Mouse (Mus musculus): ENCODE data around the gene Tspan17. TPM values are rescaled to one million over a fixed set of nuclear protein-coding genes. Genes with fewer than 3 reads are reported as not detected.
"Not testable (repeated sequence)": the region's sequence is repeated elsewhere in the genome, so short reads cannot be mapped to it uniquely, and the experiment has no call there.

The Tspan17 gene
- polyA plus RNA-seq, 1 experiment, result 23.1 TPM

DNA sequence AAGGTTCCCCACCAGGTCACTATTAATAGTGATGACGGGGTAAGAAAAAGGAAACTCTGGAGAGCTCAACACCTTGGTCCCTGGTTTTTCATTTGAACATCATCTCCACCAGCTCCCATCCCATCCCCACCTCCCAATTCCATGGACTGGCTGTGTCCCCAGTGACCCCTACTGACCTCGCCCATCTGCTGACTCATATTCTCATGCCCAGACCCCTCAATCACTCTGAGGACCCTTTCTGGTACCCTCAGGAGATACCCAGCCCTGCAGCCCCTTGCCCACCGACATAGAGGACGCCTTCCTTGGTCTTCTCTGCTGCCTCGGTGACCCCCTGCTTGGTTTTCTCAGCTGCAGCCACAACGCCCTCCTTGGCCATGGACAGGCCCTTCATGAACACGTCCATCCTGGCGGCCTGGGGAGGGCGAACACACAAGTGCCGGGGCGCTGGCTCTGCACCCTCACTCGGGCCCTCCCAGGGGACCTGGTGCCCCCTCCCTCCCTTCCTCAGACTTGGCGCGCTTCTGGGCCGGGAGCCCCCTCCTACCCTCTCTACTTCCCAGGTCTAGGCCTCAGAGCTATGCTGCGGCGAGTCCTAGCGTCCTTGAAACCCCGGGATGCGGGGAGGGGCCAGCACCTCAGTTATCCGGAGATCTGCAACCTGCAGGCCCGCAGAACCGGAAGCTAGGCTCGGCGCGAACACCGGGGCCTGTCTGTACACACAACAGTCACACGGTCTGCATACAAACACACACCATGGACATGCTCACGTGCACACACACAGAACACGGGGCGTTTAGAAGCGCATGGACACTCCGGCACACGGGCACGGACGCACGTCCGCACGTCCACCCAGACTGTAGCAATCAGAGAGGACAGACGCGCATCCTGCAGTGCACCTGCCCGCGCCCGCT is 23.6 kb upstream of the Tspan17 start:
- DNase-seq (ENCODE audit: low read depth), result peak; percentile 43
- TF ChIP-seq POLR2A (IDR thresholded peaks at IDR 0.05; ENCODE audit: borderline replicate concordance, extremely low read depth, insufficient read depth, insufficient read length, poor library complexity, severe bottlenecking) (no peak), CTCF (IDR thresholded peaks at IDR 0.05; ENCODE audit: borderline replicate concordance, extremely low read depth, insufficient read depth, insufficient read length) (no peak)

DNA sequence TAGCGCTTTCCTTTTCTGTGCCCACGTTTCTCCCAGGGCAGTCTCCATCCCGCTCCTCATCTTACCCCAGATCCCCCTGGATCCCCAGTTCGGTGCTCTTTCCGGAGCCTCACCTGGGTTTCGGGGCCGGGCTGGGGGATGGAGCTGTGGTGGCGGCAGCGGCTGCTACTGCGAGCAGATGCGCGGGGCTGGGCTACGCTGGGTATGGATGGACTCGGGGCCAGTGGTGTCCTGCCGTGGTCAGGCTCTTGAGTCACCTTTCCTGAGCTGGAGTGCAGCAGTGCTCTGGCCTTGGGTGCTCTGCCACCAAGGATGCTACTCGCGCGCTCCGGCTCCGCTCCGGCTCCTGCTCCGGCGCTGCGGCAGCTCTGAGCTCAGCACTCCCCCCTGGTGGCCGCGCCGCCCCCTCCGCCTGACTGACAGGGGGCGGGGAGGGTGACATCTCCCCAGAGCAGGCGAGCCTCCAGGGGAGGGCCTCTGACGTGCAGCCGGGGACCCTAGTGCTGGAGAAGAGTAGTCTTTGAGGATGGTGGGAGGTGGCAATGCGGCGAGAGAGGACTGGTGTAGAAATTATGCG is 22.9 kb upstream of the Tspan17 start, which contains the start of gene Sncb:
Gene Sncb, minus strand, starts transcription at position 404 of the 577 bp plus-strand sequence.
- peak; percentile 87 for DNase-seq (ENCODE audit: low read depth)
- TF ChIP-seq CTCF (IDR thresholded peaks at IDR 0.05; ENCODE audit: borderline replicate concordance, extremely low read depth, insufficient read depth, insufficient read length), result peak; percentile 74
- TF ChIP-seq POLR2A (IDR thresholded peaks at IDR 0.05; ENCODE audit: borderline replicate concordance, extremely low read depth, insufficient read depth, insufficient read length, poor library complexity, severe bottlenecking), result no peak

DNA sequence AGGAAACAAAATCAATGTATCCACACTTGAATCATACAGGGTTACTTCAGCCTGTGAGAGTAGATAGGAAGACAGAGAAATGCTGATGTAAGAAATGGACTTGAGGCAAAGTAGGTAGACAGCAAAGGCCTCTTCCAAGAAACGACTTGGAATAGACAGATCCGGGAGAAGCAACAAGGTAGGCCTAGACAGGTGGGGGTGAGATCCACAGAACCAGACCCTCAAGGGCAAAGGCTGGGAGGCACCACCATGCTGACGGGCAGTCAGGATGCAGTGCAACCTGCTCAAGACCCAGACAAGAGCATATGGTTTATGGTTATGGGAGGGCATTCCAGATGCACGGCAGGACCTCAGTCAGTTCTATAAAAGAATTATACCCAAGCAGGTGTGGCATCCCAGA is 22.2 kb upstream of the Tspan17 start:
- no peak for DNase-seq (ENCODE audit: low read depth)
- no peak for TF ChIP-seq CTCF (IDR thresholded peaks at IDR 0.05; ENCODE audit: borderline replicate concordance, extremely low read depth, insufficient read depth, insufficient read length)
- no peak for TF ChIP-seq POLR2A (IDR thresholded peaks at IDR 0.05; ENCODE audit: borderline replicate concordance, extremely low read depth, insufficient read depth, insufficient read length, poor library complexity, severe bottlenecking)

DNA sequence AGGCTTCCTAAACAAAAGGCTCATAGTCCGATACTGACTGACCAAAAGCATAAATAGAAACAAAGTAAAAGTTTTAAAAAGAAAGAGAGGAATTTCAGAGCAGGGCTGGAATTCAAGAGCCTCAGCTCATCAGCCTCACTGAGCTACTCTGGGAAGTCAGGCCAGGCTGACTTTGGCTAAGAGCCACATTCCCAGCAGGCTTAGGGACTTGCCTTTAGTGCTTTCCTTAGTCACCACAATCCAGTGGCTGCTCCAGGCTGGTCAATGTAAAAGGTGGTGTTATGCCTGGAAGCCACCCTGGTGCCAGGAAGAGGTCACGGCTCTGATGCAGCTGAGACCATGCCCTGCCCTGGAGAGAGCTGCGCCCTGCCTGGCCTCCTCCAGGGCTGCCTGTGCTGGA is 8.6 kb upstream of the Tspan17 start:
- DNase-seq (ENCODE audit: low read depth), result peak; percentile 79
- TF ChIP-seq POLR2A (IDR thresholded peaks at IDR 0.05; ENCODE audit: borderline replicate concordance, extremely low read depth, insufficient read depth, insufficient read length, poor library complexity, severe bottlenecking), result no peak
- TF ChIP-seq CTCF (IDR thresholded peaks at IDR 0.05; ENCODE audit: borderline replicate concordance, extremely low read depth, insufficient read depth, insufficient read length), result no peak

DNA sequence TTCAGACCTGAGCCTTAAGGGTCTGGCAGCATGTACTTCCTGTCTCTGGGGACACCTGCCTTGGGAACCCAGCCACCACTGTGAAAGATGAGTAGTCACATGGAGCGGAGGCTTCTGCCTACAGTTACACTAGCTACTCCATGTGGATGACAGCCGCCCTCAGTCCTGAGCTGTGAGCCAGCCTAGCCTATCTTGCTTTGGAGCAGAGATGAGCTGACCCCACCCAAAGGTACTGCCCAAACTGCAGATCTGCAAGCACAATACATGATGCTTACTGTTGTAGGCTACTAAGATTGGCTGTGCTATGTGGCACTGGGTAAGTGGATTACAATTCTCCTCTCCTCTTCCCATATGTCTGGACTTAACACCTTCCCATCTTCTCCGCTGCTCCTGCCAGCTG is 8.1 kb upstream of the Tspan17 start:
- TF ChIP-seq POLR2A (IDR thresholded peaks at IDR 0.05; ENCODE audit: borderline replicate concordance, extremely low read depth, insufficient read depth, insufficient read length, poor library complexity, severe bottlenecking) (no peak), CTCF (IDR thresholded peaks at IDR 0.05; ENCODE audit: borderline replicate concordance, extremely low read depth, insufficient read depth, insufficient read length) (no peak)
- no peak for DNase-seq (ENCODE audit: low read depth)

DNA sequence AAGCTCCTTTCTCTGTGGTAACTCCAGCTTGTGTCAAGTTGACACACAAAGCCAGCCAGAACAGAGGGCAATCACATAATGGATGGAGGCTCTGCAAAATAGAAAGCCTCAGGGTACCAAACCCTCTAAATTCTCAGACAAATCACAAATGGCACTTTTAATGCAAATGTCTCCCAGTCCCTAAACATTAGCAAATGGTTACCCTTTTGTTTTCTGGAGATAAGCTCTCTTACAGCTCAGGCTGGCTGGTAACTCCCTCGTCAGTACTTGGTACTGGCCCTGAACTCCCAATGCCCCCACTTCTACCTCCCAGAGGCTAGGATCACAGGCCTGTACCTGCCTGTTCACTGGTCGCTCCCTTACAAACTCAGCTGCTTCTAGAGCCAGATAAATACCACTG is 5.9 kb upstream of the Tspan17 start:
- DNase-seq (ENCODE audit: low read depth), result no peak

DNA sequence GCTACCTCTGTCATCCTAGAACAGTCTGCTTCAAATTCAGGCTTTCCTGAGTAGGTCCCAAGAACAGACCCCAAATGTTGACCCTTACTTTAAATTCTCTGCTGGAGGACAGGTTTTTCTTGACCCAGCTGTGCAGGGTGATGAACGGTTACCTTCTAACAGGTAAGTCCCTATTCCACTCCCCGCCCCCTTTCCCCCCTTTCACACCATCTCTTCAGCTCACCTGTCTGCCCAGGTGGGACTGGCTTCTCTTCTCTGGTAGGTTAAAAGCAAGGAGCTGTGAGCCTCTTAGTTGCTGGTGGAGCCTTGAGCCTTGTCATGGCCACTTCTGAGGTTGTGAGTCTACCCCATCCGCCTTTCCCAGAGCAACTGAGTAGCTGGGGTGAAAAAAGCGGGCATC is 5.5 kb upstream of the Tspan17 start, which contains the start of gene Eif4e1b:
Gene Eif4e1b, plus strand, starts transcription at position 301 of the 400 bp plus-strand sequence.
- TF ChIP-seq POLR2A (IDR thresholded peaks at IDR 0.05; ENCODE audit: borderline replicate concordance, extremely low read depth, insufficient read depth, insufficient read length, poor library complexity, severe bottlenecking) (no peak), CTCF (IDR thresholded peaks at IDR 0.05; ENCODE audit: borderline replicate concordance, extremely low read depth, insufficient read depth, insufficient read length) (no peak)
- no peak for DNase-seq (ENCODE audit: low read depth)

More for the DNA sequence above, 5.9 kb upstream of the Tspan17 start:
- TF ChIP-seq POLR2A (IDR thresholded peaks at IDR 0.05; ENCODE audit: borderline replicate concordance, extremely low read depth, insufficient read depth, insufficient read length, poor library complexity, severe bottlenecking) (no peak), CTCF (IDR thresholded peaks at IDR 0.05; ENCODE audit: borderline replicate concordance, extremely low read depth, insufficient read depth, insufficient read length) (no peak)

DNA sequence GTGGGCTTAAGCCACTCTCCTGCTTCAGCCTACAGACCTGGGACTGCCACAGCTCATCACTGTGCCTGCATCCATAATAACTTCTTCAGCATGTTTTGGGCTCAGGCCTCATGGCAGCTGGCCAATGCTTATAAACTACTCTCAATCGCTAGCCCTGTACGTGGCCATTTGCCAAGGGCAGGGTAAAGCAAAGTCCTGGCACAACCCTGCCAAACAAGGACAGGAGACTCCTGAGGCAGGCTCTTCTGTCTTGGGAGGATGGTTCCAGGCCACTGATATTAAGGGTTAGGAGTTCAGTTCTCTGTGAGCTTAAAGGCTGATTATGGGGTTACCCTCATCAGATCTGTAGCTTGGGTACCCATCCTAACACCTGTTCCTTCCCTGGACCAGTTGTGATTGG is 1.6 kb upstream of the Tspan17 start:
- DNase-seq (ENCODE audit: low read depth), result not testable (repeated sequence)

DNA sequence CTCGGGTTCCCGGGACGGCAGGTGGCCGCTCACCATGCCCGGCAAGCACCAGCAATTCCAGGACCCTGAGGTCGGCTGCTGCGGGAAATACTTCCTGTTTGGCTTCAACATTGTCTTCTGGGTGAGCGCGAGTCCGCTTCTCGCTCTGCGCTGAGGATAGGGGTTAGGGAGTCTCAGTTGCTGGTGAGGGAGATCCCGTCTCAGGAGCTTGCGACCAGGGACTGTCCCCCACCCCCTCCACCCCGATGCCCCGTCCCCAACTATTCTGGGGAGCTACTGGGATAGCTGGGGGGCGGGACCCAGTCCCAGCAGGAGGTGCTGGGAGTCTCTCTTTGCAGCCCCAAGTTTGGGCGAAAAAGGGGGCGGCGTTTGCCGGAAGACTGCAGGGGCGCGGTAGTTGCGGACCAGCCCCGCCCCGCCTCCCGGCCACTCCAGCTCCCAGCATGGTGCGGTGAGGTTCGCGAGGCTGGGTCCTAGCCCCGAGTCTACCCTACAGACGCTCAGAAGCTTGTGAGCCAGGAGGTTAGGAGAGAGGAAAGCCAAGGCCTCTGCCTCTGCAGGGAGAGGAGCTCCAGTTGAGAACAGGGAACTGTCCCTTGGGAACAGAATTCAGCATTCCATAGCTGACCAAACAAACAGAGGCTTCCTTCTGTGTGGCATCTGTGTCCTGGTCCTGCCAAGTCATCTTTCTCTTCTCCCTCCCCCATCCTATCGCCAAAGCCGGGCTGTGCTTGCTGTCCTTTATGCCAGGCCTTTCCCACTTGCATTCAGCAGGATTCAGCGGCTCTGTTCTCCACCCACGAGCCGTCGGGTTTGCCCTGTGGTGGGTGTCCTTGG is 602 bp downstream of the Tspan17 start:
- TF ChIP-seq CTCF (IDR thresholded peaks at IDR 0.05; ENCODE audit: borderline replicate concordance, extremely low read depth, insufficient read depth, insufficient read length), result no peak
- TF ChIP-seq POLR2A (IDR thresholded peaks at IDR 0.05; ENCODE audit: borderline replicate concordance, extremely low read depth, insufficient read depth, insufficient read length, poor library complexity, severe bottlenecking), result no peak
- DNase-seq (ENCODE audit: low read depth), result peak; percentile 42

DNA sequence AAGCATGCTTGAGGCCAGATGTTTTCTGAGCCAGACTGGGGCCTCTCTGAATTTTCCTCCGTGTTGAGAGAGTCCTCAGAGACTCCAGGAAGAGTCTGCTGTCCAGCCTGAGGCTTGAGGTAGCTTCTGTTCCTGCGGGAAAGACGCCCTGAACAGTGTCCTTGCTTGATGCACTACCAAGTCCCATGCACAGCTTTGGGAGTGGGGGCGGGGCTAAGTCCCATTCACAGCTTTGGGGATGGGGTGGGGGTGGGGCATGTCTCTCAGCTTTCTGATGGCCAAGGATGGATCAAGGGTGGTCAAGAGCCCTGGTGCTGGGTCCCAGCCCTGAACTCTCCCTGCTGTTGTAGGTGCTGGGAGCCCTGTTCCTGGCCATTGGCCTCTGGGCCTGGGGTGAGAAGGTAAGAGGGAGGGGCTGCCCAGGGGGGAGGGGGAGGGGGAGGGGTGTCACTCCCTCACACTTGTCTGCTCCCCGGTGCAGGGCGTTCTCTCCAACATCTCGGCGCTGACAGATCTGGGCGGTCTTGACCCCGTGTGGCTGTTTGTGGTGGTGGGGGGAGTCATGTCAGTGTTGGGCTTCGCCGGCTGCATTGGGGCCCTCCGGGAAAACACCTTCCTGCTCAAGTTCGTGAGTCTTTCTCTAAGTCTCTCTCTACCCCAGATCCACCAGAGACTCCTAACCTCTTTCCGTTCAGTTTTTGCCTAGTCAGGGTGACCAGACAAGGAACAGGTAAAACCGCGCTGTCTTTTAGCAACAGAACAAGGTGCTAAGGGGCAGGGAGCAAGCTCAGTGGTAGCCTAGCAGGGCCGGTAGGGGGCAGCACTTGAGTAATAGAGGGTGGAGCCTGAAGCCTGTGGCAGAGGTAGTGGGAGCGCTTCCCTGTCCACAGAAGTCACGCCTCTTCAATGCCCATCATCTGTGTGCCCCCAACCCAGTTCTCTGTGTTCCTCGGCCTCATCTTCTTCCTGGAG is 3.4 kb downstream of the Tspan17 start:
- TF ChIP-seq CTCF (IDR thresholded peaks at IDR 0.05; ENCODE audit: borderline replicate concordance, extremely low read depth, insufficient read depth, insufficient read length) (peak; percentile 38; the same call in 1 of the 2 replicates), POLR2A (IDR thresholded peaks at IDR 0.05; ENCODE audit: borderline replicate concordance, extremely low read depth, insufficient read depth, insufficient read length, poor library complexity, severe bottlenecking) (no peak)

More for the DNA sequence above, 3.4 kb downstream of the Tspan17 start:
- DNase-seq (ENCODE audit: low read depth), result no peak
